14 mouse cellular contexts compared by ENCODE assay signal in the genomic region with DNA sequence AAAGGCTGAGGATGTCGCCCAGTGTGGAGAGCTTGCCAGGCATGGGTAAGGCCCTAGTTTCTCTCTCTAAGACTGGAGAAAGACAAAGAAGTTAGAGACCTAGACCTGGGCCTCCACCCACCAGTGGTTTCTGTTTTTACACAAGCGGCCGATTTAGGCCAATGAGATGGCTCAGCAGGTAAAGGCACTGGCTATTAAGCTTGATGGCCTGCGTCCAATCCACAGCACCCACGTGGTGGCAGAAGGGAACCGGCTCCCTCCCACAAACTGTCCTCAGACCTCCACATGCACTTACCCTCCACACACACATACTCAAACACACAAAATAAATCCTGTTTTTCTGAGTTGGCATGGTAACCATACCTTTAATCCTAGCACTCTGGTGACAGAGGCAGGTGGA.
"Had no signal": no experiment of that assay in that cellular context is flagged by ENCODE, and none has a peak within 500 bp of the region (broad histone marks: within the 10 kb centered on the region; RNA-seq: fewer than 3 reads in every experiment).

No protein-coding gene starts in this region.

- DNase-seq: gastrocnemius, postnatal 14 days; gastrocnemius, postnatal 36 days; heart, adult 11 months; heart, adult 2 months; heart, postnatal 14 days; heart, postnatal 36 days; kidney, adult 11 months; kidney, adult 8-10 months; kidney, postnatal 10 days; kidney, postnatal 25 days; kidney, postnatal 4 days; liver; liver, embryonic 13.5 days; liver, postnatal 0 days had no signal
